Mouse (Mus musculus): ENCODE results near the gene Dlgap5. TPM values are rescaled to one million over a fixed set of nuclear protein-coding genes. Genes with fewer than 3 reads are reported as not detected.

Gene Dlgap5
- polyA plus RNA-seq, 1 experiment: 5.9 TPM

DNA sequence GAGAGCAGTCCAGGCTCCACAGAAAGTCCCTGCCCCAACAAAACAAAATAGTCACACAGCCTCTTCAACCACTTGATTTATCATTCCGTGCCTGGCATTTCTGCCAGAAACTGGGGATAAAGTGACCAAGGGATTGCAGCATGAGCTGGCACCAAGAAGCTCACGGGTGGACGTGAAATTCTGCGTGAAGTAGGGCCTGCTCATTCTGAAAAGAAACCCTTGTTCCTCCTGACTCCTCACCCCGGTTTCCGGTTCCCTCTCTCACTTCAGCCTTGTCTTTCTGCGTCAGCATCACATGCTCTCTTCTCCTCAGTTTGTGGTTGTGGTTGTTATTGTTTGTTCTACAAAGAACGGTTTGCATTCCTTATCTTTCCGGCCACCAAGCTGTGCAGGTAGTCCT lies 56.3 kb downstream of the Dlgap5 start:
- no peaks in the 10 kb centered on the region for H3K36me3 ChIP-seq (ENCODE audit: control insufficient read depth, insufficient read depth, low read length)
- no peak overlapping the region for H3K27ac ChIP-seq (ENCODE audit: control insufficient read depth, insufficient read depth, low read depth, low read length)
- H3K27me3 ChIP-seq (ENCODE audit: control insufficient read depth, insufficient read depth, low read length): no peaks in the 10 kb centered on the region
- H3K4me1 ChIP-seq (ENCODE audit: control insufficient read depth, insufficient read depth, low read length): peaks cover 1% of the 10 kb centered on the region
- H3K4me3 ChIP-seq (ENCODE audit: control insufficient read depth, low read depth, low read length): no peak overlapping the region
- TF ChIP-seq POLR2A (IDR thresholded peaks at IDR 0.05; ENCODE audit: control insufficient read depth, low read depth, low read length) (no peak), CTCF (IDR thresholded peaks at IDR 0.05; ENCODE audit: control insufficient read depth, insufficient read depth, insufficient replicate concordance, low read depth, low read length) (no peak)

DNA sequence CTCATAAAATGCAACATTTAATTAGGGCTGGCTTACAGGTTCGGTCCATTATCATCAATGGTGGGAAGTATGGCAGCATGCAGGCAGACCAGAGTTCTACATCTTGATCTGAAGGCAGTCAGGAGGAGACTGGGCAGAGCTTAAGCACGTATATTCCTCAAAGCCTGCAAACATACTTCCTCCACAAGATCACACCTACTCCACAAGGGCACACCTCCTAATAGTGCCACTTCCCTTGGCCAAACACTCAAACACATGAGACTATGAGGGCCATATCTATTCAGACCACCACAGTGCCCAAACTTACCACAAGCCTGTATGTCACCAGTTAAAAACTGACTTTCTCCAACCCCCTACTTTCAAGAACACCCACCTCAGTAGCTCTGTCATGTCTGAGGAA lies 56.8 kb downstream of the Dlgap5 start:
- TF ChIP-seq POLR2A (IDR thresholded peaks at IDR 0.05; ENCODE audit: control insufficient read depth, low read depth, low read length) (no peak), CTCF (IDR thresholded peaks at IDR 0.05; ENCODE audit: control insufficient read depth, insufficient read depth, insufficient replicate concordance, low read depth, low read length) (no peak)
- no peak overlapping the region for H3K4me3 ChIP-seq (ENCODE audit: control insufficient read depth, low read depth, low read length)
- H3K27ac ChIP-seq (ENCODE audit: control insufficient read depth, insufficient read depth, low read depth, low read length): no peak overlapping the region
- H3K36me3 ChIP-seq (ENCODE audit: control insufficient read depth, insufficient read depth, low read length): no peaks in the 10 kb centered on the region
- no peaks in the 10 kb centered on the region for H3K27me3 ChIP-seq (ENCODE audit: control insufficient read depth, insufficient read depth, low read length)
- H3K4me1 ChIP-seq (ENCODE audit: control insufficient read depth, insufficient read depth, low read length): no peaks in the 10 kb centered on the region; the same call in 1 of the 2 replicates

DNA sequence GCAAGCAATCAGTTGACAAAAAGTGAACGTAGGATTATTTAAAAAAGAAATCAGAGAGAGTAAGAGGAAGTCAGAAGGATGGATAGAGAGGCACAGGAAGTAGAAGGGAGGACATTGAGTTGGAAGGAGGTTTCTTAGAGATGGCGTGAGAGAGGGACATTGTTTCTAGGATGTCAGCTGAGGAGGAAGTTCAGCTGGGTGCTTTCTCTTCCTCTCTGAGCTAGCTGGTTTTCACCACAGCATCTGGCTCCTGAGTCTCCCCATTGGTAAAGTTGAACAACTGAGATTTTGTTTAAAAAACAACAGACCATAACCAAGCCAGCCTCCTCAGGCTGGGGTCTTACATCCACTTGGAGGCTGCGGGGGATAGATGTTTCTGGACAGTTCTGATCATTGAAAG lies 58.6 kb downstream of the Dlgap5 start:
- Histone ChIP-seq H3K36me3 (ENCODE audit: control insufficient read depth, insufficient read depth, low read length) (no peaks in the 10 kb centered on the region), H3K27ac (ENCODE audit: control insufficient read depth, insufficient read depth, low read depth, low read length) (no peak overlapping the region), H3K27me3 (ENCODE audit: control insufficient read depth, insufficient read depth, low read length) (no peaks in the 10 kb centered on the region), H3K4me1 (ENCODE audit: control insufficient read depth, insufficient read depth, low read length) (peaks cover 6% of the 10 kb centered on the region), H3K4me3 (ENCODE audit: control insufficient read depth, low read depth, low read length) (no peak overlapping the region)
- TF ChIP-seq POLR2A (IDR thresholded peaks at IDR 0.05; ENCODE audit: control insufficient read depth, low read depth, low read length): no peak
- TF ChIP-seq CTCF (IDR thresholded peaks at IDR 0.05; ENCODE audit: control insufficient read depth, insufficient read depth, insufficient replicate concordance, low read depth, low read length): no peak

DNA sequence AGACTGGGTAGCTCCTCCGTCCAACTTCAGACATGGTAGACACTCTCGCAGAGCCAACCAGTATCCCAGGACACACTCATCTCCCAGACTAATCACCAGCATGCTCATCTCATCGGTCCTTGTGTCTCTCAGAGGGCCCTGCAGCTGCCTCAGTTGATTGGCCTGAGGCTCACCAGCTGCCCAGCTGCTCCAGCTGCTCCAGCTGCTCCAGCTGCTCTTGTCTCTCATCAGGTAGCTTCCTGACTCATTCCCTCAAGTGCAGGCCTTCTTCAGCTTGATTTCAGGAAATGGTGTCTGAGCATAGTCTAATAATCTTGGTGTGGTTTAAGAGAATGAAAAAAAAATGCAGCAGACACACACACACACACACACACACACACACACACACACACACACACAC lies 61.6 kb downstream of the Dlgap5 start:
- H3K36me3 ChIP-seq (ENCODE audit: control insufficient read depth, insufficient read depth, low read length): no peaks in the 10 kb centered on the region
- peaks cover 6% of the 10 kb centered on the region for H3K4me1 ChIP-seq (ENCODE audit: control insufficient read depth, insufficient read depth, low read length)
- TF ChIP-seq POLR2A (IDR thresholded peaks at IDR 0.05; ENCODE audit: control insufficient read depth, low read depth, low read length): no peak
- TF ChIP-seq CTCF (IDR thresholded peaks at IDR 0.05; ENCODE audit: control insufficient read depth, insufficient read depth, insufficient replicate concordance, low read depth, low read length): no peak
- no peak overlapping the region for H3K27ac ChIP-seq (ENCODE audit: control insufficient read depth, insufficient read depth, low read depth, low read length)
- no peaks in the 10 kb centered on the region for H3K27me3 ChIP-seq (ENCODE audit: control insufficient read depth, insufficient read depth, low read length)
- no peak overlapping the region for H3K4me3 ChIP-seq (ENCODE audit: control insufficient read depth, low read depth, low read length)

DNA sequence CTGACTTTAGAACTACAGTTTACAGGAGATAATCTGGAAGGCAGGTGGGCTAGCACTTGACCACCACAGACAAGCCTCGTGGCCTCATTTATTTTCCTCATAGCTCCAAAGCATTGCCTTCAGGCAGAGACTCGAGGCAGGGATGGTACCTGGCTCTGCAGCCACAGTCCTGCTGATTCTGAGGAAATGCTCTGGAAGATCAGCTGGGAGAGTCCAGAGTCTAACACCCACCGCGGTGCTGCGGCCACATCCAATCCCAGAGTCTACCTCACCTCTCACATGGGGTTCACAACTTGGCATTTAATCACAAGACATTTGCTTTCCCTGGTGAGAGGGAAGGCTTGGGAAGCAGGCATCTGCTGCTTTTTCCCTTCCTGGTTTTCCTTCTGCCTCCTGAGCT lies 63.3 kb downstream of the Dlgap5 start:
- Histone ChIP-seq H3K4me3 (ENCODE audit: control insufficient read depth, low read depth, low read length) (peak overlapping the region; percentile 42), H3K4me1 (ENCODE audit: control insufficient read depth, insufficient read depth, low read length) (peaks cover 6% of the 10 kb centered on the region), H3K27me3 (ENCODE audit: control insufficient read depth, insufficient read depth, low read length) (no peaks in the 10 kb centered on the region), H3K36me3 (ENCODE audit: control insufficient read depth, insufficient read depth, low read length) (no peaks in the 10 kb centered on the region), H3K27ac (ENCODE audit: control insufficient read depth, insufficient read depth, low read depth, low read length) (no peak overlapping the region)
- TF ChIP-seq CTCF (IDR thresholded peaks at IDR 0.05; ENCODE audit: control insufficient read depth, insufficient read depth, insufficient replicate concordance, low read depth, low read length) (no peak), POLR2A (IDR thresholded peaks at IDR 0.05; ENCODE audit: control insufficient read depth, low read depth, low read length) (no peak)

DNA sequence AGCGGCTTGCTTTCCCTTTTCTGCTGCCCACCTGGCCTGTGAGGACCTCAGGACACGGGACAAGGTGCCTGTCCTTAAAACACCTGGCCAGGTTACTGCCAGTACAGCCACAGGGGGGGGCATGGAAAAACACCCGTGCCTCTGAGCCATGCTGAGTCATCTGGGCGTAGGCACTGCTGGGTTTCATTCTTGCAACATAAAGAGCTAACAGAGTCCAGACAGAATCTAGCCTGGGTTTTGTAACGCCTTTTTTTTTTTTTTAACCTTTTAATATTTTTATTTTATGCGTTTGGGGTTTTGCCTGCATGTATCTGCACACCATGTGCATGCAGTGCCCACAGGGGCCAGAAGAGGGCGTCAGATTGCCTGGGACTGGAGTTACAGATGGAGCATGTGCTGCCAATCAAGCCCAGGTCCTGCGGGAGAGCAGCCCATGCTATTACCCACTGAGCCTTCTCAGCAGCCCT lies 64.1 kb downstream of the Dlgap5 start:
- no peak for TF ChIP-seq POLR2A (IDR thresholded peaks at IDR 0.05; ENCODE audit: control insufficient read depth, low read depth, low read length)
- peak; percentile 87; the same call in 1 of the 2 replicates for TF ChIP-seq CTCF (IDR thresholded peaks at IDR 0.05; ENCODE audit: control insufficient read depth, insufficient read depth, insufficient replicate concordance, low read depth, low read length)
- no peaks in the 10 kb centered on the region for H3K36me3 ChIP-seq (ENCODE audit: control insufficient read depth, insufficient read depth, low read length)
- H3K4me3 ChIP-seq (ENCODE audit: control insufficient read depth, low read depth, low read length): peak overlapping the region; percentile 54
- H3K27ac ChIP-seq (ENCODE audit: control insufficient read depth, insufficient read depth, low read depth, low read length): no peak overlapping the region
- H3K27me3 ChIP-seq (ENCODE audit: control insufficient read depth, insufficient read depth, low read length): no peaks in the 10 kb centered on the region
- H3K4me1 ChIP-seq (ENCODE audit: control insufficient read depth, insufficient read depth, low read length): peaks cover 6% of the 10 kb centered on the region

DNA sequence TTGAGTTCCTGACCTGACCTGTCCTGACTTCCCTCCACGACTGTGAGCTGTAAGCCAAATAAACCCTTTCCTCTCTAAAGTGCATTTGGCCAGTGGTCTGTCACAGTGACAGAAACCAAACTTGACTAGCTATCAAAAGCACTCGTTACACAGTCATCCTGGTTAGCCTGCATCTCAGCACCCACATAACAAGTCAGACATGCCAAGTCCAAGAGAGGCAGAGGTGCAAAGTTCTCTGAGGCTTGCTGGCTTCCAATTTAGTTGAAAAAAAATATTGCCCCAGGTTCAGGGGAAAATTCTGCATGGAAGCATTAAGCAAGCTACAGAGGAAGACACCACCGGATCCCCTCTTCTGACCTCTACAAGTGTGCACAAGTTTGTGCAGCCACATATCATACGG lies 65.0 kb downstream of the Dlgap5 start:
- Histone ChIP-seq H3K36me3 (ENCODE audit: control insufficient read depth, insufficient read depth, low read length) (no peaks in the 10 kb centered on the region), H3K27me3 (ENCODE audit: control insufficient read depth, insufficient read depth, low read length) (no peaks in the 10 kb centered on the region), H3K4me1 (ENCODE audit: control insufficient read depth, insufficient read depth, low read length) (peaks cover 6% of the 10 kb centered on the region), H3K27ac (ENCODE audit: control insufficient read depth, insufficient read depth, low read depth, low read length) (no peak overlapping the region), H3K4me3 (ENCODE audit: control insufficient read depth, low read depth, low read length) (no peak overlapping the region)
- TF ChIP-seq POLR2A (IDR thresholded peaks at IDR 0.05; ENCODE audit: control insufficient read depth, low read depth, low read length) (no peak), CTCF (IDR thresholded peaks at IDR 0.05; ENCODE audit: control insufficient read depth, insufficient read depth, insufficient replicate concordance, low read depth, low read length) (no peak)

DNA sequence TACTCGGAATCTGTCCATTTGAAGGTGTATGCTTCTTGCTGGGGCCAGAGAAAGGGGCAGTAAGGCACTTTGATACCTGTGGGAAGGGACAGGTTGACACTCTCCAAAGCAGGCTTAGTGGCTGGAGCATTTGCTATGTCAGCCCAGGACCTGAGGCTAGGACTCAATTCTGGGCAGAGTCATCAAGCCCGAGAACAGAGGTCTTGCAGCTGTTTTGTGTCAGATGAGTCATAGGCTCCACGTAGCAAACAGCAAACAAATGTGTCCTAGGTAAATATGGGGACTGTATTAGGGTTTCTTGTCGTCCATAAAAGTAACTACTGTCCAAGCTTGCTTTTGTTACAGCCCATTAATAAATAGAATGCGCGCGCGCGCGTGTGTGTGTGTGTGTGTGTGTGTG lies 65.9 kb downstream of the Dlgap5 start:
- TF ChIP-seq POLR2A (IDR thresholded peaks at IDR 0.05; ENCODE audit: control insufficient read depth, low read depth, low read length): no peak
- no peak for TF ChIP-seq CTCF (IDR thresholded peaks at IDR 0.05; ENCODE audit: control insufficient read depth, insufficient read depth, insufficient replicate concordance, low read depth, low read length)
- Histone ChIP-seq H3K4me1 (ENCODE audit: control insufficient read depth, insufficient read depth, low read length) (peaks cover 6% of the 10 kb centered on the region), H3K36me3 (ENCODE audit: control insufficient read depth, insufficient read depth, low read length) (no peaks in the 10 kb centered on the region), H3K27ac (ENCODE audit: control insufficient read depth, insufficient read depth, low read depth, low read length) (no peak overlapping the region), H3K27me3 (ENCODE audit: control insufficient read depth, insufficient read depth, low read length) (no peaks in the 10 kb centered on the region), H3K4me3 (ENCODE audit: control insufficient read depth, low read depth, low read length) (no peak overlapping the region)
